Mouse (Mus musculus) MEL (cell line): ENCODE data around the gene Maml2. TPM values are rescaled to one million over a fixed set of nuclear protein-coding genes. Genes with fewer than 3 reads are reported as not detected.

ENCODE experiments used
- DNase-seq: peaks from one replicate; pipeline ENCODE4 v3.0.0; 2011; ENCODE audit warnings: low read depth, low spot score
- H3K27ac ChIP-seq: 2 replicates; pipeline ENCODE4 v1.5.1; 2012; ENCODE audit warnings: low read depth, mild to moderate bottlenecking, control low read depth, low read length, moderate library complexity; ENCODE audit not compliant: control insufficient read depth
- H3K27me3 ChIP-seq, 2 experiments: fragments of 150-350 bp in 1 of 2; sonication (generic) in 1 of 2; 2 replicates each; pipeline ENCODE4 v1.6.1; 2012; ENCODE audit warnings: low read length in 2 of 2, mild to moderate bottlenecking in 2 of 2, improper control_type of control experiment in 1 of 2, moderate library complexity in 1 of 2; ENCODE audit not compliant: insufficient read depth in 2 of 2, control insufficient read depth in 1 of 2
- H3K36me3 ChIP-seq, 2 experiments: 2 replicates each; pipeline ENCODE4 v1.6.1; 2012 to 2014; ENCODE audit warnings: low read length in 2 of 2, improper control_type of control experiment in 1 of 2, inconsistent platforms in 1 of 2, mild to moderate bottlenecking in 1 of 2; ENCODE audit not compliant: insufficient read depth in 2 of 2, control insufficient read depth in 1 of 2
- H3K4me1 ChIP-seq, 2 experiments: fragments of 150-350 bp in 1 of 2; sonication (generic) in 1 of 2; 2 replicates each; pipeline ENCODE4 v1.6.1; 2012; ENCODE audit warnings: low read length in 2 of 2, improper control_type of control experiment in 1 of 2, mild to moderate bottlenecking in 1 of 2; ENCODE audit not compliant: insufficient read depth in 2 of 2, control insufficient read depth in 1 of 2
- H3K4me3 ChIP-seq, 2 experiments: fragments of 150-350 bp in 1 of 2; sonication (generic) in 1 of 2; 2 replicates each; pipeline ENCODE4 v1.5.1; 2012; ENCODE audit warnings: low read depth in 2 of 2, low read length in 2 of 2, mild to moderate bottlenecking in 2 of 2, moderate library complexity in 2 of 2, control low read depth in 1 of 2, improper control_type of control experiment in 1 of 2; ENCODE audit not compliant: control insufficient read depth in 1 of 2, insufficient read depth in 1 of 2
- H3K79me2 ChIP-seq: 2 replicates; pipeline ENCODE4 v1.6.1; 2012; ENCODE audit warnings: mild to moderate bottlenecking, low read length, moderate library complexity; ENCODE audit not compliant: control insufficient read depth, poor library complexity, insufficient read depth
- H3K9ac ChIP-seq: 2 replicates; pipeline ENCODE4 v1.6.1; 2012; ENCODE audit warnings: low read depth, mild to moderate bottlenecking, control low read depth, low read length, moderate library complexity; ENCODE audit not compliant: control insufficient read depth, poor library complexity, severe bottlenecking
- H3K9me3 ChIP-seq: fragments of 150-350 bp; sonication (generic); replicated peaks from 2 replicates; pipeline ENCODE4 v1.6.1; 2012; ENCODE audit warnings: mild to moderate bottlenecking, low read length, improper control_type of control experiment, moderate library complexity; ENCODE audit not compliant: insufficient read depth
- CHD1 ChIP-seq: IDR thresholded peaks from 2 replicates; pipeline ENCODE4 v1.6.1; 2012; ENCODE audit warnings: low read depth, mild to moderate bottlenecking, inconsistent platforms, low read length, improper control_type of control experiment
- CHD2 ChIP-seq: IDR thresholded peaks from 2 replicates; pipeline ENCODE4 v1.6.1; 2011; ENCODE audit warnings: low read length, improper control_type of control experiment
- ELF1 ChIP-seq: IDR thresholded peaks from 2 replicates; pipeline ENCODE4 v1.6.1; 2014; ENCODE audit warnings: low read depth, mild to moderate bottlenecking, inconsistent platforms, low read length, improper control_type of control experiment, moderate library complexity
- ETS1 ChIP-seq: IDR thresholded peaks from 2 replicates; pipeline ENCODE4 v1.6.1; 2012; ENCODE audit warnings: low read depth, mild to moderate bottlenecking, inconsistent platforms, low read length, improper control_type of control experiment, moderate library complexity
- JUND ChIP-seq: IDR thresholded peaks from 2 replicates; pipeline ENCODE4 v1.6.1; 2011; ENCODE audit warnings: low read depth, mild to moderate bottlenecking, improper control_type of control experiment, low read length
- MAFK ChIP-seq: IDR thresholded peaks from 2 replicates; pipeline ENCODE4 v1.6.1; 2011; ENCODE audit warnings: low read depth, mild to moderate bottlenecking, low read length, improper control_type of control experiment, borderline replicate concordance
- MAX ChIP-seq: IDR thresholded peaks from 2 replicates; pipeline ENCODE4 v1.6.1; 2011; ENCODE audit warnings: low read length, improper control_type of control experiment
- MEF2A ChIP-seq: IDR thresholded peaks from 2 replicates; pipeline ENCODE4 v1.6.1; 2014; ENCODE audit warnings: low read depth, mild to moderate bottlenecking, inconsistent platforms, low read length, improper control_type of control experiment; ENCODE audit not compliant: poor library complexity, insufficient replicate concordance, severe bottlenecking; ENCODE audit errors: extremely low read depth
- MYB ChIP-seq: IDR thresholded peaks from 2 replicates; pipeline ENCODE4 v1.6.1; 2011; ENCODE audit warnings: mild to moderate bottlenecking, low read depth, low read length, improper control_type of control experiment
- NELFE ChIP-seq: IDR thresholded peaks from 2 replicates; pipeline ENCODE4 v1.6.1; 2011; ENCODE audit warnings: low read depth, low read length, improper control_type of control experiment
- POLR2AphosphoS2 ChIP-seq: IDR thresholded peaks from 2 replicates; pipeline ENCODE4 v1.6.1; 2011; ENCODE audit warnings: low read length, improper control_type of control experiment
- TCF12 ChIP-seq: IDR thresholded peaks from 2 replicates; pipeline ENCODE4 v1.6.1; 2014; ENCODE audit warnings: low read depth, mild to moderate bottlenecking, inconsistent platforms, low read length, improper control_type of control experiment, moderate library complexity
- UBTF ChIP-seq: IDR thresholded peaks from 2 replicates; pipeline ENCODE4 v1.6.1; 2012; ENCODE audit warnings: low read depth, mild to moderate bottlenecking, inconsistent platforms, low read length, improper control_type of control experiment, moderate library complexity, borderline replicate concordance; ENCODE audit not compliant: insufficient read depth
- ZC3H11A ChIP-seq: IDR thresholded peaks from 2 replicates; pipeline ENCODE4 v1.6.1; 2012; ENCODE audit warnings: low read depth, mild to moderate bottlenecking, inconsistent platforms, low read length, improper control_type of control experiment
- ZMIZ1 ChIP-seq: IDR thresholded peaks from 2 replicates; pipeline ENCODE4 v1.6.1; 2012; ENCODE audit warnings: low read depth, mild to moderate bottlenecking, inconsistent platforms, low read length, improper control_type of control experiment, moderate library complexity
- polyA plus RNA-seq, 2 experiments: library from polyadenylated mRNA; stranded (reverse) in 1 of 2; unstranded in 1 of 2; fragments of >175 nt in 1 of 2; fragments of >200 nt in 1 of 2; gene quantifications; 2 replicates each; pipeline versions ENCODE4 v1.2.1 to v1.2.4; 2012; ENCODE audit warnings: low replicate concordance in 2 of 2, low read depth in 1 of 2; ENCODE audit not compliant: insufficient read length in 2 of 2, insufficient read depth in 1 of 2, missing spikeins in 1 of 2
- total RNA-seq: library from RNA; depleted of rRNA; stranded (reverse); fragments of 300-350 nt; gene quantifications from 2 replicates; pipeline ENCODE4 v1.2.3, GENCODE M21; 2012

Gene Maml2
- total and polyA plus RNA-seq, 3 experiments, result 0.08 to 0.47 TPM; not detected in 1

- Histone ChIP-seq H3K27me3 (no peaks in the 10 kb centered on the region), H3K9ac (no peak overlapping the region), H3K36me3 (no peaks in the 10 kb centered on the region)
- no peak for DNase-seq
- TF ChIP-seq MEF2A (no peak), MYB (no peak), CHD2 (no peak), ELF1 (no peak), CHD1 (no peak), ZC3H11A (no peak), MAFK (no peak), ETS1 (no peak), JUND (no peak), NELFE (no peak), POLR2AphosphoS2 (no peak)
- TF ChIP-seq, all 39 proteins: peak for 0
- Histone ChIP-seq H3K79me2 (no peaks in the 10 kb centered on the region), H3K4me3 (no peak overlapping the region), H3K4me1 (no peaks in the 10 kb centered on the region), H3K27ac (no peak overlapping the region), H3K9me3 (no peaks in the 10 kb centered on the region)
These were observed 163.2 kb downstream of the Maml2 start for GRCm38 (mm10) chr9:13460926-13461325.

- no peak for DNase-seq
- Histone ChIP-seq H3K27me3 (no peaks in the 10 kb centered on the region), H3K79me2 (no peaks in the 10 kb centered on the region), H3K27ac (no peak overlapping the region), H3K36me3 (no peaks in the 10 kb centered on the region), H3K9me3 (no peaks in the 10 kb centered on the region)
- TF ChIP-seq MYB, result no peak
- TF ChIP-seq ZMIZ1, result no peak
- TF ChIP-seq UBTF, result no peak
- no peak for TF ChIP-seq MAX
- no peak for TF ChIP-seq ETS1
- TF ChIP-seq CHD1, result no peak
- no peak for TF ChIP-seq TCF12
- TF ChIP-seq, all 39 proteins: peak for 0
- Histone ChIP-seq H3K4me1 (no peaks in the 10 kb centered on the region), H3K4me3 (no peak overlapping the region), H3K9ac (no peak overlapping the region)
These were observed 167.7 kb downstream of the Maml2 start for GRCm38 (mm10) chr9:13465358-13466020.
